Mouse (Mus musculus): ENCODE results near the gene 1700012A03Rik.

DNA sequence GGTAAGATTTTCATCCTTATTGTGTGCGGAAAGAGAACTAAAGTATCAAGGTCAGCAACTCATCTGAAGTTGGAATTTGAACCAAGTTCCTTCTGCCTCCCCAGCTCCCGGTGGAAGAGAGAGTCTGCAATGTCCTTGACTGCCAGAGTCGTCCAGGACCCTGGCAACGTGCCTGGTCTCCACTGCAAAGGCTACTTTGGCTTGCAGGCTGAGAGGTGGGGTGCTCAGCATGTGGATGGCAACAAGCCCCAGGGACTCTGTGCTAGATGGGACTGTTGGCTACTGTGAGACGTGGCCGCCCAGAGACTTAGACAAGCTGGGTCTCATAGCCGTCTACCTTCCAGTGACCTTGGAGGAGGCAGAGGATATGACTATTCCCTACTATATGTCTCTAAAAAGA is 33.2 kb upstream of the 1700012A03Rik start:
- TF ChIP-seq POLR2A (IDR thresholded peaks at IDR 0.05; ENCODE audit: borderline replicate concordance, control insufficient read depth, low read depth, low read length) (no peak), CTCF (IDR thresholded peaks at IDR 0.05; ENCODE audit: control insufficient read depth, insufficient read depth, low read length) (no peak)

Measured in bone marrow, adult 2 months (tissue).